Mouse (Mus musculus) brain, embryonic 14.5 days (tissue): Measurements from ENCODE around the gene Cdk5rap2. TPM values are rescaled to one million over a fixed set of nuclear protein-coding genes. Genes with fewer than 3 reads are reported as not detected.

Experiments used
- DNase-seq: peaks from one replicate; pipeline ENCODE4 v3.0.0-alpha.2; 2011; ENCODE audit warnings: low read depth
- CTCF ChIP-seq: fragments of 200-500 bp; IDR thresholded peaks from 2 replicates; pipeline ENCODE4 v1.5.1; 2012; ENCODE audit warnings: inconsistent platforms, mild to moderate bottlenecking, moderate library complexity, borderline replicate concordance; ENCODE audit not compliant: insufficient read depth, insufficient read length; ENCODE audit errors: extremely low read depth
- POLR2A ChIP-seq: fragments of 200-500 bp; IDR thresholded peaks from 2 replicates; pipeline ENCODE4 v1.6.1; 2012; ENCODE audit warnings: mild to moderate bottlenecking, inconsistent platforms, borderline replicate concordance; ENCODE audit not compliant: poor library complexity, insufficient read depth, insufficient read length, severe bottlenecking; ENCODE audit errors: extremely low read depth
- polyA plus RNA-seq: library from polyadenylated mRNA; depleted of rRNA; stranded (reverse); fragments of >200 nt; gene quantifications from 2 replicates; pipeline ENCODE4 v1.2.3, GENCODE M21; 2012

Cdk5rap2 gene
- polyA plus RNA-seq, 1 experiment = 16.2 TPM

- DNase-seq = peak; percentile 74
- TF ChIP-seq POLR2A (no peak), CTCF (no peak)
Measured at GRCm38 (mm10) chr4:70258205-70258604, 152.0 kb downstream of the Cdk5rap2 start.

- DNase-seq = no peak
- TF ChIP-seq CTCF = no peak
- TF ChIP-seq POLR2A = no peak
Measured at GRCm38 (mm10) chr4:70251782-70252181, 158.5 kb downstream of the Cdk5rap2 start.

GRCm38 (mm10) chr4:70245706-70246105 is 164.5 kb downstream of the Cdk5rap2 start:
- no peak for TF ChIP-seq POLR2A
- no peak for TF ChIP-seq CTCF
- no peak for DNase-seq

GRCm38 (mm10) chr4:70243561-70244120 is 166.6 kb downstream of the Cdk5rap2 start:
- TF ChIP-seq CTCF = no peak
- no peak for TF ChIP-seq POLR2A
- DNase-seq = no peak

- no peak for TF ChIP-seq POLR2A
- TF ChIP-seq CTCF = no peak
- no peak for DNase-seq
Measured at GRCm38 (mm10) chr4:70239731-70240130, 170.5 kb downstream of the Cdk5rap2 start.

GRCm38 (mm10) chr4:70238862-70239261 is 171.4 kb downstream of the Cdk5rap2 start:
- no peak for DNase-seq
- TF ChIP-seq CTCF (no peak), POLR2A (no peak)

GRCm38 (mm10) chr4:70232383-70232782 is 177.9 kb downstream of the Cdk5rap2 start:
- no peak for DNase-seq
- TF ChIP-seq CTCF (no peak), POLR2A (no peak)

- DNase-seq = no peak
Measured at GRCm38 (mm10) chr4:70229874-70230273, 180.4 kb downstream of the Cdk5rap2 start.

GRCm38 (mm10) chr4:70228350-70228749 is 181.9 kb downstream of the Cdk5rap2 start:
- TF ChIP-seq POLR2A = no peak
- no peak for TF ChIP-seq CTCF
- no peak for DNase-seq

More at GRCm38 (mm10) chr4:70229874-70230273, 180.4 kb downstream of the Cdk5rap2 start:
- no peak for TF ChIP-seq POLR2A
- TF ChIP-seq CTCF = no peak

GRCm38 (mm10) chr4:70227667-70228066 is 182.6 kb downstream of the Cdk5rap2 start:
- no peak for DNase-seq
- TF ChIP-seq POLR2A (no peak), CTCF (no peak)

GRCm38 (mm10) chr4:70224503-70224902 is 185.7 kb downstream of the Cdk5rap2 start:
- no peak for DNase-seq
- TF ChIP-seq CTCF (no peak), POLR2A (no peak)

- DNase-seq = no peak
- TF ChIP-seq CTCF (no peak), POLR2A (no peak)
Measured at GRCm38 (mm10) chr4:70221878-70222277, 188.4 kb downstream of the Cdk5rap2 start.
